Mouse (Mus musculus): ENCODE results near the gene Ankrd10.

DNA sequence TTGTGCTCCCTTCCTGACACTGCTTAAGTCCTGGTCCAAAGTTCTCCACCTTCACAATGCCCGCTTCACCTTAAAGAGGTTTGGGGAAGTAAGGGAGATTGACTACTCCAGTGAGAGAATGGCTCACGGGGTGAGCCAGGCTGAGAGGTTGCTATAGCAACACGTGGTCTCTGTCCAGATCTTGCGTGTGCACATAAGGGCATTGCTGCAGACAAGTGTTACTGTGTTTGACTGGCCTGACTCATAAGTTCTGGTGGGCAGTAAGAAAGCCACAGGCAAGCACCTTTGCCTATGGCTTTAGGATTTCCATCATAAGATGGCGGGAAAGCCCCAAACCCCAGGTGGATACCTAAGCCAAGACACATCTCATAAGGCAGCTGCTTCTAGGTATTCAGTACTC is 71.3 kb downstream of the Ankrd10 start:
- no peak for TF ChIP-seq GATA1 (IDR thresholded peaks at IDR 0.05; ENCODE audit: low read length)
- no peak for TF ChIP-seq TAL1 (IDR thresholded peaks at IDR 0.05; ENCODE audit: low read length)
